Mouse (Mus musculus): Measurements from ENCODE around the gene A830018L16Rik.

DNA sequence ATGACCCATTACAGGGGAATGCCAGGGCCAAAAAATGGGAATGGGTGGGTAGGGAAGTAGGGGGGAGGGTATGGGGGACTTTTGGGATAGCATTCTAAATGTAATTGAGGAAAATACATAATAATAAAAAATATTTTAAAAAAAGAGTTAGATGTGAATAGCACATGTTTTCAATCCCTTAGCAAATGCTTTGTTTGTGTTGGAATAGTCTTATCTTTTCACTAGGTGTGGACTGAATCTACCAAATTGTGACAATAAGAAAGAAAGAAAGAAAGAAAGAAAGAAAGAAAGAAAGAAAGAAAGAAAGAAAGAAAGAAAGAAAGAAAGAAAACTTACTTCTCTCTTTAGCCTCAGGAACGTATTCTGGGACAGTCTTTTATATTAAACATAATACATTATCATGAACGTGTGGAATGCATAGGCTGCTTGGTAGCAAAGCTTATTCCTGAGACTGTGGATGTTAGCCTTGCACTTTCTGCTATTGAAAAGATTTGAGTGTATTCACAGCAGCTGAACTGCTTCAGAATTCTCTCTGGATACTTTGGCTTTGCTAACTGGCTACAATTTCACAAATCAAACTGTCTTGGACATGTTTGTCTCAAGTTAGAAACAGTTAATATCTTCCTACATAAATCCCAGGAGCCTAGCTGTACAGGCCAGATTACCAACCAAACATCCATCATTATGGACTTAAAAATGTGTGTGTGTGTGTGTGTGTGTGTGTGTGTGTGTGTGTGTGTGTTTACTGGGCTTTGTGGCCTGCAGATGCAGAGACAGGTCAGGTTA lies 545.7 kb downstream of the A830018L16Rik start:
- TF ChIP-seq CTCF (IDR thresholded peaks at IDR 0.05; ENCODE audit: extremely low read depth, insufficient read depth, insufficient read length, insufficient replicate concordance) (no peak), POLR2A (IDR thresholded peaks at IDR 0.05; ENCODE audit: low read depth, low read length) (no peak)

Data from spleen, adult 2 months (tissue).